Mouse (Mus musculus): ENCODE measurements around the gene Itga2. TPM values are rescaled to one million over a fixed set of nuclear protein-coding genes. Genes with fewer than 3 reads are reported as not detected.

Gene Itga2
- polyA plus RNA-seq, 1 experiment: not detected

DNA sequence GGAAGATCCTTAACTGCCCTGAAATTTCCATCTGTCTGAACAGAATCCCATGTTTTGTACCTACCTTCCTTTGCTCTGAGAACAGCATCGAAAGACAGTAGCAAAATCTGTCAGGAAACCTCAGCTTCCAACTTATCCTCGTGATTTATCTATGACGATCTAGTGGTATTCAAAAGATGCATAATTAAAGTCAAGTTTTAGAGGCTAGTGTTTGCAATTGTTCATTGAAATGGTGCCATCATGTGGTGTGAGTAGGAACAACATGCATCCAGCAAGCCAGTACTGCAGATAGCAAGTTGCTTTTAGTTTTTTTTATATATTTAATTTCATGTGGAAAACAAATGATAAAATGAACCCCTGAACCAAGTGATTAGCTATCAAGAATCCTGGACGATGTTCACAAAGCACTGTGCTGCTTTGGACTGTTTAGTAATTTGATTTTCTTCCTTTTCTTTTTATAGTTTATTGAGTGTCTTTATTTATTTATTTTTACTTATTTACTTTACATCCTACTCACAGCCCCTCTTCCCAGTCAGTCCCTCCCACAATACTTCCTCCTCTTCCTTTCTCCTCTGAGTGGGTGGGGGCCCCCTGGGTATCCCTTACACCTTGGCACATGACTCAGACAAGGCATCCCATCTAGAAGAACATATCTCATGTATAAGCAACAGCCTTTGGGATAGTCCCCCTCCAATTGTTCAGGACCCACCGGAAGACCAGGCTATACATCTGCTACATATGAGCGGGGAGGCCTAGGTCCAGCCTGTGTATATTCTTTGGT lies 138.5 kb downstream of the Itga2 start:
- Histone ChIP-seq H3K27ac (ENCODE audit: insufficient read depth, low read depth, low read length) (no peak overlapping the region), H3K4me3 (ENCODE audit: insufficient read depth, low read length) (no peak overlapping the region)
- TF ChIP-seq POLR2A (IDR thresholded peaks at IDR 0.05; ENCODE audit: borderline replicate concordance, low read depth, low read length): no peak
- no peak for TF ChIP-seq CTCF (IDR thresholded peaks at IDR 0.05; ENCODE audit: low read depth, low read length)

DNA sequence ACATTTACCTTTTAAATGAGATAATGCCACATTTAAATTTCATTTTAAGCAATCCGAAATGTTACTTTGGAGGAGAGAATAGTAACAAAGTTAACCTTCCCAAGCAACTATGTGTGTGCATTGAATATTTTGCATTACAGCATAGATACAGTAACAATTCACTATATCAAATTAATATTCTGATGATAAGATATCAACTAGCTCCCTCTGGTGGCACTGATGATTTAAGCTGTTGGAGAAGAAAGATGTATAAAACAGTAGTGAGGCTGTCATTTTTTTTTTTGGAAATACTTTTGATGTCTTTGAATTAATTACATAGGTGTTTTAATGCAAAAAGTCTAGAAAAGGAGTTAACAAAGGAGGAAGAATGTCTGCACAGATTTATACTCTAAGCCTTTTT lies 140.4 kb downstream of the Itga2 start:
- H3K4me3 ChIP-seq (ENCODE audit: insufficient read depth, low read length): no peak overlapping the region
- H3K4me1 ChIP-seq (ENCODE audit: control insufficient read depth, insufficient read depth, low read length): no peaks in the 10 kb centered on the region
- TF ChIP-seq POLR2A (IDR thresholded peaks at IDR 0.05; ENCODE audit: borderline replicate concordance, low read depth, low read length): no peak
- H3K27ac ChIP-seq (ENCODE audit: insufficient read depth, low read depth, low read length): no peak overlapping the region

More for the DNA sequence above, 138.5 kb downstream of the Itga2 start:
- no peaks in the 10 kb centered on the region for H3K4me1 ChIP-seq (ENCODE audit: control insufficient read depth, insufficient read depth, low read length)

Other genes starting within 250 kb of the Itga2 start
- gene Mocs2, start 113.9 kb downstream of the Itga2 start, polyA plus RNA-seq (2012; ENCODE audit: insufficient read depth, insufficient read length, missing spikeins): 49.9 and 50.9 TPM in 2 replicates
- 7.7 and 8.4 TPM in 2 replicates for gene Pelo, start 158.1 kb upstream of the Itga2 start, polyA plus RNA-seq (2012; ENCODE audit: insufficient read depth, insufficient read length, missing spikeins)
- not detected in 2 replicates for gene Gm49395, start 169.8 kb upstream of the Itga2 start, polyA plus RNA-seq (2012; ENCODE audit: insufficient read depth, insufficient read length, missing spikeins)
- 0.89 and 0.95 TPM in 2 replicates for gene Itga1, start 169.9 kb upstream of the Itga2 start, polyA plus RNA-seq (2012; ENCODE audit: insufficient read depth, insufficient read length, missing spikeins)

All from bone marrow macrophage, adult 2 months (primary cell).